Mouse (Mus musculus): Measurements from ENCODE around the gene Fgfr2.

Gene Fgfr2

DNA sequence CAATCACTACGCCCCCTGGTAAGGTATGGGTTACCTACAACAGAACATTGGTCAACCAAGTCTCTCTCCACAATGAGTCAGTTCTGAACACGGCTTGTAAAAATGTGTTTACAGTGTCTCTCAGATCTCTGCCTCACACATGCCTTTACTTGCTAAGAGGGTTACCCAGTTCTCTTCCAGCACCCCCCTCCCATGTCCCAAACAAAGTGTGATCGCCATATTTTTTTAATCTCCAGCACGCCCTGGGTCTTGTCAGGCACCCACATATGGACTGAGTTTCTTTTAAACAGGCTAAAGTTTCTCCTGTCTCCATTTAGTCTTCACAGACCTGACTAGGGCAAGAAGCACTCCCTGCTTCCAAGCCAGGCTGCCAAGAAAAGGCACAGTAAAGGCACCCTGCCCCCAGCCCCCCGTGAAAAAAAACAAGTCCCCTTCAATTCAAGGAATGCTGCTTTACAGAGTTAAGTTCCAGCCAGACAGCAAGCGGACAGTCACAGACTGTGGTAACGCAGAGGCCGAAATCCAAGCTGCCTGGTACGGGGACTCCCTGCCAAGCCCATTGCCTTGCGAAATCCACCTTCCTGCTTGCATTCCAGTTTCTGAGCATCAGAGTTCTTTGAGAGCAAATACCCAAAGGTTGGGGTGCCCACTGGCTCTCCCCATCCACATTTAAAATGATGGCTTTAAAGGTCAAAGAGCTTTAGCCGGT lies 2834.3 kb downstream of the Fgfr2 start:
- no peak for DNase-seq (ENCODE audit: low read depth, low spot score)

GRCm38 (mm10) chr7:130288248-130288647 lies 2834.9 kb downstream of the Fgfr2 start:
- no peak for DNase-seq (ENCODE audit: low read depth, low spot score)

DNA sequence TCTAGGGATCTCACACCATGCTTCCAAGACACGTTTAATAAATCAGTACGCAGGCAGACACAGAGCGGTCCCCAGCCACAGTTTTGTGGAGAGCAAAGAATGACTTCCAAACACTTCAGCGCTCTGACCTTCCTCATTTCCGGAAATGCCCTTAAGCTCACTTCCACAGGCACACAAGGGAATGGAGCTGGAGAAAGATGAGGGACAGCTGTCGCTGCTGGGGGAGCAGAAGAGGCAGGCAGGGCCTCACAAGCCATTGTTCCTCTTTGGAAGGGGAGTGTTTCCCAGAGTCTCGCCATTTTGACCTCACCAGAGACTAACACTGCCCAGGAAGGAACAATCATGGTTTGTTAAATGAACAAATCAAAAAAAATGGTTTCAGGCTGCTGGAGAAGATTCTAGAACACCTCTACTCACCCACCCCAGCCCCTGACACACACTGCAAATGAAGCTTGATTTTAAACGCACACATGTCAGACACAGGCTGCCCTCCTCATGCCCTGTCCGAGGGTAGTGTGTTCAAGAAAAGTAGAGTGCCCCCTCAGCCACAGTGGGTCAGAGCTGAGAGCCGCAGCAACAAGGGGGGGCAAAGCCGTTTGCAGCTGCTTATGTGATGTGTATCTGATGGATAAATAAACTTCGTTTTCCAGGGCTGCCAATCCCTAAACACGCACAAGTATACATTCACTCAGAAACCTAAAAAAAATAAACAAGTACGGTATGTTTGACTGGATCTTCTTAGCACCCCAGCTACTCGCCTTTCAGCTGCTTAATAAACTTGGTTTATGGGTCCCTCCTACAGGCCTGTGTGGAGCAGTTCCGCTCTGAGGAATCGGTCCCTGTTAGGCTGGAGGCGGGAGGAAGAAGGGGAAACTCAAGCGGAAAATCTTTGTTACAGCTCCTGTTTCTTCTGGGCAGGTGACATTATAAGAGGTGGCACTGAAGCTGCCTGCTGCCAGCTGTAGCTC lies 2844.1 kb downstream of the Fgfr2 start:
- no peak for DNase-seq (ENCODE audit: low read depth, low spot score)

DNA sequence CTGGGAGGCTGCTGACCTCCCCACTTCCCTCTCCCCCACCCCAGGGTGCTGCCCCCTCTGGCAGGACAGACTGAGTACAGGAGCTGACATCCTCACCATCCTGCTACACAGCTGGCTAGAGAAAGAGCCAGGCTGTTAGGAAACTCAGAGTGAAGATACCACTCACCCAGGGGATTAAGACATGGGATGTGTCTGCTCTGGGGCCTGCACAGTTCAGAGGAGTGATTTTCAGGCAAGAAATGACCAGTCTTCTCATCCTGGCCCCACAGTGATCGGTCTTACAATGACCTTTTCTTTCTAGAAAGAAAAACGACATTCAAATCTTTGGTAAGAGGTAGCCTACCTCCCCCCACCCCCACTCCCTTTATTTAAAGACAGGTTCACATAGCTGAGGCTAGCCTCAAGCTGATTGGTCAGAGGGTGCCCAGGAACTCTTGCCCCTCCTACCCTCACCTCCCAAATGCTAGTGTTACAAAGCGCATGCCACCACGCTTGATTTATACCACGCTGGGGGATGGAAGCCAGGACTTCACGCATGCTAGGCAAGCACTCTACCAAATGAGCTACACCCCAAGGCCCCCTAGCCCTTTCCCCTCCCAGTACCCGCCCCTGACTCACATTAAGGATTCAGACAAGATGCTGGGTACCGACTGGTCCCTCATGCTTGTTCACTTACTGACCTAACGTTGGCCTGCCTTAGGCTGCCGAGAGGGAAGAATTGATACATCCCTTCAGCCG lies 2845.0 kb downstream of the Fgfr2 start:
- DNase-seq (ENCODE audit: low read depth, low spot score), result no peak

DNA sequence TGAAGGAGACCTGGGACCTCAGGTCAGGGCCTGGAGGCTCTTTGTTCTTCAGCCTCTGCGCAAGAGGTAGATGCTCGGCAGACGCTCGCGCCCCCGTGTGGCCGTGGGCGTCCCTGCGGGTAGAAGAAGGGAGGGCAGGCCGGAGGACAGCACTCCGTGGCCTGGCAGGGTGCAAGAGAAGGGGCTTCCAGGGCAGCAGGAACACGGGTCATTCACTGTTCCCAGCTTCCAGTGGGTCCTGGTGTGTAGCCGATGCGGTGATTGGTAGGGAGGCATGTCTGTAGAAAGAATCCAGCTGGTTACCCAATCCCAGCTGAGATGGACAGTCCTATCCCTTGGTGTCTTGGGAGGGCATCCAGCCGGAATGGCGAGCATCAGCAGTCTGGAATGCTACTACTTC lies 2849.9 kb downstream of the Fgfr2 start:
- peak; percentile 49 for DNase-seq (ENCODE audit: low read depth, low spot score)

DNA sequence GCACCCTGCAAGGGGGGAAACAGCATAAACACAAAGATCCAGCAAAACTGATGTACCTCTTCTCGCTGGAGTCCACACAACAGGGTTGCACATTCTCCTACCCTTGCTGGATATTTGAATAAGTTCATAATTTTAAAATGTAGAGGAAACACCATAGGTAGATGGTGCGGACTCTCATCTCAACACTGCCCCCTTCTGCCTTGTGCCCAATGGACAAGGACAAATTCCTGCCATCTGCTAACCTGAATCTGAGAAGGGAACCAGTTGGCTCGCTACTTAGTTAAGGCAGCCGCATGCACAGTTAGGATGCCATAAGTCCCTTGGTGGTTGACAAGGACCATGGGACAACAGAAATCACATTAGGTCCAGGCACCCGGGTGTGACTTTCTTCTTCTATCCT lies 2852.3 kb downstream of the Fgfr2 start:
- DNase-seq (ENCODE audit: low read depth, low spot score), result no peak

GRCm38 (mm10) chr7:130269124-130269867 lies 2853.9 kb downstream of the Fgfr2 start:
- DNase-seq (ENCODE audit: low read depth, low spot score), result no peak

DNA sequence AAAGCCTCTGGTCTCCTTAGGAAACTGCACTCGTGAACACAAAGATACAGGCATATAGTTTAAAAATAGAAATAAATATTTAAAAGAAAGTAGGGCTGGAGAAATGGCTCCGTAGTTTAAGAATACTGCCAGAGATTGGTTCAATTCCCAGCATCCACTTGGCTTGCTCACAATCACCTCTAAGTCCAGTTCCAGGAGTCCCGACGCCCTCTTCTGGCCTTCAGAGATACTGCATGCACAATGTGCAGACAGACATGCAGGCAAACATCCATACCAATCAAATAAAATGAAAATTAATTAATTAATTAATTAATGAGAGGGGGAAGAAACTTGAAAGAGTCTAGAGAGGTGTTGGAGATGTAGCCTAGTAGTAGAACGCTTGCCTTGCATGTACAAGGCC lies 2856.1 kb downstream of the Fgfr2 start:
- DNase-seq (ENCODE audit: low read depth, low spot score), result peak; percentile 3

GRCm38 (mm10) chr7:130266166-130266490 lies 2857.0 kb downstream of the Fgfr2 start:
- DNase-seq (ENCODE audit: low read depth, low spot score), result no peak

DNA sequence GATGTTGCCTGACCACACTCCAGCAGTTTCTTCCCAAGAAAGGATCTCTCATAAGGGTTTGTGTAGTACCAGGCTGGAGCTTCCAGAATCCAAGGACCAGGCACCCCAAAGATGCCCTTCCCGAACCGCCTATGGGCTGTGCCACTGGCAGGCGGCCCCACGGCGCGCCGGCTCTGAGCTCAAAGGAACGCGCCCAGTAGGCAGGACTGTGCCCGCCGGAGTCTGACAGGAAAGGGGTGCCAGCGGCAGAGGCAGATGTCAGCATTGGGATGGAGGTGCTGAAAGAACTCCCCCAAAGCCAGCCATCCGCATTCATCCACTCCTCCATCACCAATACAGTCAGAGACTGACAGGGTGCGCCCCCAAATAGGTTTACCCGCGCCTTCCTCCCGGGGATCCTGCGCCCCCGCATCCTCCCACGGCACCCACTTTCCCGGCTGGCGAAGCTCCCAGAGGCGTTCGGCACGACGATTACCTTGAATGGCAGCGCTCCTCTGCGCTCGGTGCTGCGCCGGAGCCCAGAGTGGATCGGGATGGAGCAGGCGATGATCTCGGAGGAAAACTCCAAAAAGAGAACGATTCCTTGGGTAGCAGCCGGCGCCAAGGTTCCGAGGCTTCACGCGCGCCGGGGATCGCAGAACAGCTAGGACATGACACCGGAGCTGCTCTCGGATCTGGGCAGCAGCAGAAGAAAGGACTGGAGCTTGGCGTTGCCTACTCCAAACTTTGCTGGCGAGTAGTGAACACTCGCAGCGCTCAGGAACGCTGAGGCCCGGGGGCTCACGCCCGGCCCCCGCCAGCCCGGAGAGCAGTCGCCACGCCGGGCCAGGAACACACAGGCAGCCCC lies 2857.6 kb downstream of the Fgfr2 start:
- DNase-seq (ENCODE audit: low read depth, low spot score), result no peak

DNA sequence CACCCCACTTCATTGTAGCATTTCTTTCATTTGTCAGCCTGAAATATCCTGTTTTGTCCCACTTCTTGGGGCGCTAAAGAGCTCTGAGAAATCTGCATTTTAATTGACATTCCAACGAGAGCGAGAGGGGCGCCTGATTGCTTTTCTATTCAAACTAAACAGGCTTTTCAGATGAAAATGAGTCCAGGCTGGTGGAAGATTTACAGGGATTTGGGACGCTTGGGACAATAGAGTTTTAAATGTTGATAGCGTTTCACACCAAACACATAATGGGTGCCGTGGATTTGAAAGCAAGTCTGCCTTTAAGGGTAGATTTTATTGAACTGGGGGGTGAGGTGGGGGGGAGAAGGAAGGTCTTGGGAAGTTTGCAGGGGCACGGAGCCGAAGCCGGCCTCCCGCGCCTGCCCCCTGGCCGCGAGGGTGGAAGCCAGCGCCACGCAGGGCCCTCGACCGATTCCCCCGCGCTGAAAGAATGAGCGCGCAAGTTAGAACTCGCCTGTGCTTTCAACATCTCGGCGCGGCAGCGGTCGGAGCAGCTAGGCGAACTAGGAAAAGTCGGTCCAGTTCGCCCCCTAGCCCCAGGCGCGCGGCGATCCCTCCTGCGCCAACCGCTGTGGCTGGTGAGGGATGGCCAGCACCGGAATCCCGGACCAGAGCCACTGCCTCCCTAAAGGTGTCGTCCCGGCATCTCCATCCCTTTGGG lies 2858.4 kb downstream of the Fgfr2 start:
- DNase-seq (ENCODE audit: low read depth, low spot score), result no peak

- no peak for DNase-seq (ENCODE audit: low read depth, low spot score)
These were observed 2859.3 kb downstream of the Fgfr2 start for GRCm38 (mm10) chr7:130263799-130264351.

GRCm38 (mm10) chr7:130263233-130263594 lies 2859.9 kb downstream of the Fgfr2 start:
- DNase-seq (ENCODE audit: low read depth, low spot score), result no peak

DNA sequence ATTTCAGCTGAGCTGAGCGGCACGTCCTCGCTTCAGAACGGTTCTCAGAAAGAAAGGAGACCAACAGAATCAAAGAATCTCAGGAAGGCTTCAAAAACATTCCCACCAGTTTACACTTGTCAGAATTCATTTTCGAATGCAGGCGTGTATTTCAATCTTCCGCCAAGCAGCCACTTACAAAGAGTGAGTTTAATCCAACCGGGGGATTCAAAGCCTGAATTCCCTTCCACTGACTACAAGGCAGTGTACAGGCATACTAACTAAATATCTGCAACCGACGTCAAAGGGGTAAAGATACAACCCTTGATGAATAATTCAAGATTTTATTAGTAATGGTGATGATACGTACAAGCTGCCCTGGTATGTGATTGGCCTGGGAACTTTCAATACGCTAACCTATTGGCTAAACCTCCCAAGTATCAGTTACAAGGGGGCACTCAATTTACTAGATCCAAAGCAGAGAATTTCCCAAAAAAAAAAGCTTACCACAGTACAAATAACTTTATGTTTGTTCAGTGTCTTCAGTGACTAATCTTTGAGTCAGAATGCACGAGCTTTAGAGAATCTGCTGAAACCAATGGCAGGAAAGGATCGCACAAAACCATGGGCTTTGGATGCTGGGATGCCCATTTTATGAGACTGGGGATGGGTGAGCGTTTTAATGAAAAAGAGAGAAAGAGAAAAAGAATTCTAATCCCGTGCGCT lies 2860.5 kb downstream of the Fgfr2 start:
- DNase-seq (ENCODE audit: low read depth, low spot score), result no peak

DNA sequence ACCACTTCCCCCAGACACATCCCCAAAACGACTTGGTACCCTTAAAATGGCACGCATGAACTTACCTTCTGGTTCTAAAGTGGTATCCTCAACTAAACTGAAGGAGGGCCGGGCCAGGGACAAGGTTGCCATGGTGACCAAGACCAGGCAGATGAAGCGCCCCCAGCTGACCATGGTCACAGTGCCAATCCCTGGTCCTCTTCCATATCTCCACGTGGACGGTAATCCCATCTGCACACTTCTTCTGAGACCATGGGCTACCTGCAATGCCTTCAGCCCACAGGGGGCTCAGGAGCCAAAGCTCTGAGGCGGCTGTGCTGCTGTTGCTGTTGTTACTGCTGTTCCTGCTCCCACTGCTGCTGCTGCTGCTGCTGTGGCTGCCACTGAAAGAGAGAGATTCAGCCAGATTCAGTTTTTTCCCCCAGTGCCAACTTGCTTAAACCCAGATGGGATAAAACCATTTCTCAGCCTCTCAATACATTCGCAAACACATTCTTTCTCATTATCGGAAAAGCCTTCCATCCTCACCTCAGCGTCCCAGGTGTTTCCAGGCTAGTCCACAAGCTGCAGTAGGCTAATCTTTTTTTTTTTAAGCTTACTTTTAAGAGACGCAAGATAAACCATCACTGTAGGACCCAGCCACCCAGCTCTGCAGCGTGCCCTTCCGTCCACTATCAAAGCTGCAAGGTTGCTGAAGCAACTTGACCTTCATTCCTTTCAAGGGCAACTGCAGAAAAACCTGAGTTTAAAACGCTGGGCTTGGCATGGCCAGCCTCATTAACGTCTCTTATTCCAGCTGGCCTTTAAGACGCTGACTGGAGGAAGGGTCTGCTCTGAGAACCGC lies 2861.2 kb downstream of the Fgfr2 start:
- no peak for DNase-seq (ENCODE audit: low read depth, low spot score)

DNA sequence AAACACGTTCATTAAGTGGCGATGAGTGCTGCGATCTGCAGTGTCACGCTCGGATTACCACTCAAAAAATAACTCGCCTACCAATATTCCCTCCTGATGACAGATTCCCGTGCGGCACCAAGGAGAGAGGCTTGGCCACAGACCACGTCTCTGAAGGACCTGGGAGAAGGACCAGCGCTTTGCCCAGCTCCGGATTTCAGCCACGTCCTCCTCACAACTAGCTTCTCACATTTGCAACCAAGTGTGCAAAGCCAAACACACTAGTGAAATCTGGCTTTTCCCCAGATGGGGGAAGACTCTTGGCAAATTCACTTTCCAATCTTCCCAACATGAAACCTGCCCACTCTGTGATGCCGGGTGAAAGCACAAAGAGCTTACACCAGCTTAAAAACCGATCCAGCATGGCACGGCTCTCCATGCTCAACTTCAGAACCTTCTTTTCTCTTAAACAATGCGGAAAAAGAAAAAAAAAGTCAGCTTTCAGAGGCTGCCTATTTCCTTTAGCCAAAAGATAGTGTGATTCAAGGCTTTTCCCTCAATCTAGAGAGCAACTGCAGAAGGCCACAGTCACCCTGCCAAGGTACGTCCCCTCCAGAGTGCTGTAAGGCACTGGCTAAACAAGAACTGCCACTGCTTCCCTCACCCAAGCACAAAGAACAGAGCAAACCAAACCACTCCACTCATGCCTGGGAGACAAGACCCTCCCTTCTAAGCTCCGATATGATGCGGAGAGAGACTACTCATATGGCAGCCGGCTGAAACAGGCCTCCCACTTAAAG lies 2862.1 kb downstream of the Fgfr2 start:
- DNase-seq (ENCODE audit: low read depth, low spot score), result no peak

GRCm38 (mm10) chr7:130260060-130260459 lies 2863.1 kb downstream of the Fgfr2 start:
- no peak for DNase-seq (ENCODE audit: low read depth, low spot score)

All from CD4-positive, CD25-positive, alpha-beta regulatory T cell, adult 2 months (primary cell).